Mouse (Mus musculus): ENCODE measurements around the gene Dram1. TPM values are rescaled to one million over a fixed set of nuclear protein-coding genes. Genes with fewer than 3 reads are reported as not detected.

Dram1 gene
- polyA plus RNA-seq, 1 experiment from 2014 or later, result 0.48 TPM

DNA sequence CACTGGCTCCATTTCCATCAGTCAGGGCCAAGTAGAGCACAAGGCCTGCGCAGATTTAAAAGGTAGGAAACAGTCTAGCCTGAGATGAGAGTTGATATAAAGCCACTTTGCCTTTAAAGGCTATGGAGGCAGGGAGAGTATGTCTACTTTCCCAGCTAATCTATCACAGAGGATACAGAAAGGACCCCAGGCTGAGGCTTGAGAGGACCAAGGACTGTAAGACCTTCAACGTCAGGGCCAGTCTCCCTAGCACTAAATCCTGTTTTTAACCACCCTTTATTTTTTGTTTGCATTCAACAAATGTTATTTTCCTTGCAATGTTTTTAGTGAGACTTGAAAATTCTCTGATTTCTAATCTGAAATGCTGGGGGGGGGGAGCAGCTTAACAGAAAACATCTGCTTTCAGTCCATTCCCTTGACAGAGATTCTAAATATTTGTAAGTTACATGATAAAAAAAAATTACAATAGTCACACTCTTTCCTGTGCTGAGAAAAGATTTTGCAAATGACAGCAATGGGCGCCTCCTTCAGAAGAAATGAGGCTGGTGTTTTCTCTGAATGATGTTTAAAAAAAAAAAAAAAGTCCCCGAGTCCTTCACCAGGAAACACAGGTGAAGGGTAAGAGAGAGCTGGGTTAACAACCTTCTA, 94.4 kb downstream of the Dram1 start:
- Histone ChIP-seq H3K4me2 (ENCODE audit: low read depth, severe bottlenecking) (no peak overlapping the region), H3K27me3 (ENCODE audit: control insufficient read depth, insufficient read depth, low read length) (no peaks in the 10 kb centered on the region), H3K36me3 (ENCODE audit: control insufficient read depth, insufficient read depth, low read length) (no peaks in the 10 kb centered on the region), H3K9me3 (ENCODE audit: control insufficient read depth, low read length) (no peaks in the 10 kb centered on the region), H3K4me3 (ENCODE audit: low read depth, low read length) (no peak overlapping the region), H3K9ac (ENCODE audit: low read length) (no peak overlapping the region), H3K27ac (replicated peaks; ENCODE audit: low read depth, low read length) (no peak overlapping the region), H3K4me1 (ENCODE audit: control insufficient read depth, insufficient read depth, low read length) (no peaks in the 10 kb centered on the region)
- no peak for DNase-seq (ENCODE audit: low spot score)
- 88% methylated on average over 4 of the region's 4 CpGs for WGBS
- no peak for ATAC-seq (ENCODE audit: insufficient number of reproducible peaks, low FRiP score, low TSS enrichment, low read depth)

DNA sequence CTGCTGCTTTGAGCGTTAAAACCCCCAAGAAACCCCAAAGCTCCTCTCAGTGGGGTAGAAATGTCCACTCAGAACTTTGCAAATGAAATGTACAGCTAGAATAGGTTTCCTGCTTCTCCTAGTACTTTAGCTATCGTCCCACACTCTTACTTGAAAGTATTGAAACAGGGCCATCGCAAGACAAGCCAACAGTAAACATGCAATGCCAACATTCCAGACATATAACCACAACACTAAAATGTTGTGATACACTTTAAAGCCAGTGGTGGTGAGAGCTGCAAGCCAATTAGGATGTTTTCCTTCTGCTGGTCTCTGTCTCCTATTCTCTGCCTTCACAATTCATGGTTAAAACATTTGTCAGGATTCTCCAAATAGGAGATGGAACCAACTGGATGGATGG, 97.2 kb downstream of the Dram1 start:
- WGBS, result 87% methylated on average over 3 of the region's 3 CpGs

GRCm38 (mm10) chr10:88274045-88274444, 104.8 kb downstream of the Dram1 start:
- ATAC-seq (ENCODE audit: insufficient number of reproducible peaks, low FRiP score, low TSS enrichment, low read depth) (no peak), DNase-seq (ENCODE audit: low spot score) (no peak)
- WGBS, result 89% methylated on average over 5 of the region's 5 CpGs
- Histone ChIP-seq H3K36me3 (ENCODE audit: control insufficient read depth, insufficient read depth, low read length) (no peaks in the 10 kb centered on the region), H3K9me3 (ENCODE audit: control insufficient read depth, low read length) (no peaks in the 10 kb centered on the region), H3K27ac (replicated peaks; ENCODE audit: low read depth, low read length) (no peak overlapping the region), H3K27me3 (ENCODE audit: control insufficient read depth, insufficient read depth, low read length) (no peaks in the 10 kb centered on the region), H3K4me1 (ENCODE audit: control insufficient read depth, insufficient read depth, low read length) (no peaks in the 10 kb centered on the region), H3K4me2 (ENCODE audit: low read depth, severe bottlenecking) (no peak overlapping the region), H3K9ac (ENCODE audit: low read length) (no peak overlapping the region), H3K4me3 (ENCODE audit: low read depth, low read length) (no peak overlapping the region)

More for the DNA sequence above, 97.2 kb downstream of the Dram1 start:
- Histone ChIP-seq H3K27me3 (ENCODE audit: control insufficient read depth, insufficient read depth, low read length) (no peaks in the 10 kb centered on the region), H3K36me3 (ENCODE audit: control insufficient read depth, insufficient read depth, low read length) (no peaks in the 10 kb centered on the region), H3K4me3 (ENCODE audit: low read depth, low read length) (no peak overlapping the region), H3K27ac (replicated peaks; ENCODE audit: low read depth, low read length) (no peak overlapping the region), H3K9ac (ENCODE audit: low read length) (no peak overlapping the region), H3K4me2 (ENCODE audit: low read depth, severe bottlenecking) (no peak overlapping the region), H3K9me3 (ENCODE audit: control insufficient read depth, low read length) (no peaks in the 10 kb centered on the region), H3K4me1 (ENCODE audit: control insufficient read depth, insufficient read depth, low read length) (no peaks in the 10 kb centered on the region)
- ATAC-seq (ENCODE audit: insufficient number of reproducible peaks, low FRiP score, low TSS enrichment, low read depth) (no peak), DNase-seq (ENCODE audit: low spot score) (no peak)

Other genes with a start within 250 kb of the Dram1 start
- gene Parpbp, start 232.1 kb downstream of the Dram1 start, polyA plus RNA-seq (2014; fragmentation: Nextera tagmentation; extraction: Ambion mirVana), result 17.8 and 20.6 TPM in 2 replicates
- 112 TPM in 2 replicates for gene Nup37, start 232.1 kb downstream of the Dram1 start, polyA plus RNA-seq (2014; fragmentation: Nextera tagmentation; extraction: Ambion mirVana)
- 45.2 and 51.2 TPM in 2 replicates for gene Washc3, start 178.0 kb downstream of the Dram1 start, polyA plus RNA-seq (2014; fragmentation: Nextera tagmentation; extraction: Ambion mirVana)
- 7.4 and 7.5 TPM in 2 replicates for gene Gnptab, start 52 bp upstream of the Dram1 start, polyA plus RNA-seq (2014; fragmentation: Nextera tagmentation; extraction: Ambion mirVana)
- gene Sycp3, start 80.5 kb upstream of the Dram1 start, polyA plus RNA-seq (2014; fragmentation: Nextera tagmentation; extraction: Ambion mirVana), result not detected in 2 replicates
- 26.2 and 26.5 TPM in 2 replicates for gene Chpt1, start 125.0 kb upstream of the Dram1 start, polyA plus RNA-seq (2014; fragmentation: Nextera tagmentation; extraction: Ambion mirVana)
- 8.4 and 8.6 TPM in 2 replicates for gene Mybpc1, start 226.1 kb upstream of the Dram1 start, polyA plus RNA-seq (2014; fragmentation: Nextera tagmentation; extraction: Ambion mirVana)

Data from limb, embryonic 11.5 days (tissue).